Mouse (Mus musculus) small intestine, adult 2 months (tissue): Measurements from ENCODE around the gene Gad1.

Source experiments
- CTCF ChIP-seq: fragments of 200-500 bp; IDR thresholded peaks from 2 replicates; pipeline ENCODE4 v1.5.1; 2012; ENCODE audit warnings: low read depth, mild to moderate bottlenecking, control low read depth, inconsistent platforms, low read length, moderate library complexity, mixed read lengths; ENCODE audit not compliant: insufficient replicate concordance, insufficient read length; ENCODE audit errors: extremely low read depth
- POLR2A ChIP-seq: fragments of 200-500 bp; IDR thresholded peaks from 2 replicates; pipeline ENCODE4 v1.6.1; 2012; ENCODE audit warnings: low read depth, mild to moderate bottlenecking, control low read depth, inconsistent platforms, low read length, moderate library complexity

DNA sequence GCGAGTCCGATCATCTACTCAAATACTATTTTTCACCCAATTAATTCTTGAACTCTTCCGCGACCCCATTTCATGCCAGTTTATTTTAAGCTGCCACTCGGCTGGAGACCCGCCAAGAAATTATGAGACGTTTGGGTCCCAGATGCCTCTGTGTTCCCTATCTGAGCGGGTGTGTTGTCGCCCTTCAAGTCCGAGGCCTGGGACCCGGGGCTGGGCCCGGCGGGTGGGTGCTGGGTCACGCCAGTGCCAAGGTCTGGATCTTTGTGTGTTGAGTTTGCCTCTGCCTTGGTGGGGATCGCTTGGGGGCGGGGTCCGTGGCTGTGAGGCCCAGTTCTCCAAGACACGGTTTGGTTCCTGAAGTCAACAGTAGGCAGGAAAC, 13.7 kb downstream of the Gad1 start:
- no peak for TF ChIP-seq CTCF
- no peak for TF ChIP-seq POLR2A
